Mouse (Mus musculus): ENCODE results near the gene Sema3e.

Gene Sema3e

DNA sequence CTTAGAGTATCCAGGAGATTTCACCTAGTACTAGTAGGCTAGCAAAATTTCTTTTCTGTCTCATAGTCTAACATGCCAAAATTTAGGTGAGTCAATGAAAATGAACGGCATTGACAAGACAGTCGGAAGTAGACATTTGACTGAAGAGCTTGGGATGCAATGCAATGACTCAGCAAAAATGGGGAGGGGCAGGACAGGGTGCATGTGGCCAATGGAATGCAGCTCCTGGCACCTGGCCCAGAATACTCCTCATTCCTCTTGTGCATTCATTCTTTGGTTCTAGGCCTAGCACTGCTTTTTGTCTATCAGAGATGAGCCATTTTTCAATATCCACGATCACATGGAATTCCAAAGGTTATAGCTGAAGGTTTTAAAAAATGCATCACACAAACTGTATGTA is 48.1 kb downstream of the Sema3e start:
- no peak for DNase-seq (ENCODE audit: low spot score in 2 of 2)

DNA sequence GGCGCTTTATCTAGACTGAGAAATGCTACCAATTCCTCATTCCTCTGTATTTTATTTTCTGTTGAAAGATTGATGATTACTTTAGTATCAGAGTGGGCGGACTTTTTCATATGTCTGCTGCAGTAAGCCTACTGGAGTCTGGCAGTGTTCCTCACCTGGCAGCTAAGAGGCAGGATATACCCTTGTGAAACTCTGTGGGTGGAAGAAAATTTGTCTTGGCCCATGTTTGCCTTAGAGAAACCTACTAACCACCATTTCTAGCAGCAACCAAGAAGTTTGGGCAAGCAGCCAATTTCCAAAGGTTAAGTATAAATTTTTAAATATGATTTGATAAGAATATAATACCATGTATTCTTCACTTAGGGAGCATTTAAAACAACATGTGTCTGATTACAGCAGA is 63.0 kb downstream of the Sema3e start:
- DNase-seq (ENCODE audit: low spot score in 2 of 2): no peak

DNA sequence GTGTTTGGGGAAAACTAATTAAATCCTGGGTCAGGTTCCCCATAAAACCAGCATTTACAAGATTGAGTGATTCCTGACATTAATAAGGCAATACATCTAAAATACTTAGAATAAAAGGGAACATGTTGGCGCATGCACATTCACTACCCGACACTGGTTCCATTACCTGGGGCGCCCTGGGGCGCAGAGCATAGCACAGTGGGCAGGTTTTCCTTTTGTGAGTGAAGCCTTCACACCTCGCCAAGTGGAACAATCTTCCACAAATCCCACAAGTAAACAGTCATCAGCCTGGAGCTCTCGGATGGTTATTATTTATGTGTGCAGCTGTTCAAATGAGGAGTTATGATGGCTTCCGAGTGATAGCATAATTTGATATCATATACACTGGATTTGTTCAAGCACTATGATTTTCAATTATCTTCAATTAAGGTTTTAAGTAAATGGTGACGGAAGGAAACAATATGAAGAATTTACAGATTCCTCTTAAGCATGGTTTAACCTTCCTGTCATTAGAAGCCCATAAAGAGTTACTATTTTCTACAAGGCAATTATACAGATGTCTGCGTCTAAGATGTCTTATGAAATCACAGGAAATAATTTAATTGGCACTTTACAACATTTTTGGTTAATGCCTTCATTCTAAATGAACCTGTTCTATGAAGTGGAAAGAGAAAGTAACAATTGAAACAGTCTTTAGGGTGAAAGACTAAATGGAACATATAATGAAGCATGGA is 65.0 kb downstream of the Sema3e start:
- no peak for DNase-seq (ENCODE audit: low spot score in 2 of 2)

GRCm38 (mm10) chr5:14090609-14090969 is 65.5 kb downstream of the Sema3e start:
- DNase-seq (ENCODE audit: low spot score in 2 of 2): no peak

GRCm38 (mm10) chr5:14092262-14092776 is 67.2 kb downstream of the Sema3e start:
- DNase-seq (ENCODE audit: low spot score in 2 of 2): no peak

DNA sequence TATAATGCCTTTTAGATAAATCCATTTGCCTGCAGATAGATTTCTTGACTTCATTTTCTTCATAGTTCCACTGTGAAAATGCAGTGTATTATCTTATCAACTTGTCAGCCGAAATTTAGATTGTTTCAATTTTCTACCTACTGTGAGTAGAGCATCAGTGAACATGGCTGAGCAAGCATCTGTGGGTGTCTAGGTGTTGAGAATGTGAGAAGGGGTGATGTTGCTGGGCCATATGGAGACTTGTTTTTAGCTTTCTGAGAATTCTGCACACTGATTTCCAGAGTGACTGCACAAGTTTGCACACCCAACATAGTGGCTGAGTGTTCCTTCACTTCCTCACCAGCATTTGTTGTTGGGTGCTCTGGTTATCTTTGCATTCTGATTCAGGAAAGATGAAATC is 71.1 kb downstream of the Sema3e start:
- no peak for DNase-seq (ENCODE audit: low spot score in 2 of 2)

- no peak for DNase-seq (ENCODE audit: low spot score in 2 of 2)
Observed at GRCm38 (mm10) chr5:14098677-14099076, 73.6 kb downstream of the Sema3e start.

- DNase-seq (ENCODE audit: low spot score in 2 of 2): no peak
Observed at GRCm38 (mm10) chr5:14107365-14107764, 82.3 kb downstream of the Sema3e start.

- no peak for DNase-seq (ENCODE audit: low spot score in 2 of 2)
Observed at GRCm38 (mm10) chr5:14109001-14109400, 83.9 kb downstream of the Sema3e start.

GRCm38 (mm10) chr5:14111401-14111800 is 86.3 kb downstream of the Sema3e start:
- DNase-seq (ENCODE audit: low spot score in 2 of 2): no peak

GRCm38 (mm10) chr5:14121902-14122301 is 96.8 kb downstream of the Sema3e start:
- no peak for DNase-seq (ENCODE audit: low spot score in 2 of 2)

- DNase-seq (ENCODE audit: low spot score in 2 of 2): no peak
Observed at GRCm38 (mm10) chr5:14126591-14126990, 101.5 kb downstream of the Sema3e start.

DNA sequence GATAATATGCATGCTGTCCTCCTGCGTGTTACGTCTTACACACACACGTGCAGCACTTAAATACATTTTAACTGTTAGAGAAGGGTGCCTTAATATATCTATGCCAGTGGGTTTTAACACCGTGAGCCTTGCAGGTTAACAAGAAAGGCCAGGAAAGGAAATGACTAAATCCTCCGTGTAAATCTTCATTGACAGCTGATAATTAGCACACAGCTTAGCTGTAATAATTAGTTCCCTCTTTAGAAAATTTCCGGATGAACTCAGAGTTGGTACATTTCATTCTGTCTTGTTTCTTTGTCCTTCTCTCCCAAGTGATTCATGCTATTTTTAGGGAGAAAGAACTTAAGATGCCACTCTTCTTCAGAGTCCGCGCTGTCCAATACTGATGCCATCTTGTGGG is 110.9 kb downstream of the Sema3e start:
- no peak for DNase-seq (ENCODE audit: low spot score in 2 of 2)

GRCm38 (mm10) chr5:14138725-14139124 is 113.6 kb downstream of the Sema3e start:
- DNase-seq (ENCODE audit: low spot score in 2 of 2): no peak

GRCm38 (mm10) chr5:14162579-14162978 is 137.5 kb downstream of the Sema3e start:
- no peak for DNase-seq (ENCODE audit: low spot score in 2 of 2)

GRCm38 (mm10) chr5:14163280-14163679 is 138.2 kb downstream of the Sema3e start:
- no peak for DNase-seq (ENCODE audit: low spot score in 2 of 2)

DNA sequence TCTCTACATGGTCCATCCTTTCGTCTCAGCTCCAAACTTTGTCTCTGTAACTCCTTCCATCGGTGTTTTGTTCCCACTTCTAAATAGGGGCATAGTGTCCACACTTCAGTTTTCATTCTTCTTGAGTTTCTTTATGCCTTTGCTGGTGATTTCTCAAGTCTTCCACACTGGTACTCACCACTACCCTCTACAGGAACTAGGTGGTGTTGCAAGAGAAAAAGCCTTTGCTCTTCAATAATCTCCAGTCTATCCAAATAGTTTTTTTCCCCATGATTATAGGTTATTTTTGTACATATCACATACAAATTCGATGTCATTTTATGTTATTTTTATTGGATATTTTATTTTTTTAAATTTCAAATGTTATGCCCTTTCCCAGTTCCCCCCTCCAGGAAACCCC is 142.7 kb downstream of the Sema3e start:
- DNase-seq (ENCODE audit: low spot score in 2 of 2): no peak

GRCm38 (mm10) chr5:14173355-14174183 is 148.5 kb downstream of the Sema3e start:
- no peak for DNase-seq (ENCODE audit: low spot score in 2 of 2)

GRCm38 (mm10) chr5:14180571-14180970 is 155.5 kb downstream of the Sema3e start:
- DNase-seq (ENCODE audit: low spot score in 2 of 2): no peak

- no peak for DNase-seq (ENCODE audit: low spot score in 2 of 2)
Observed at GRCm38 (mm10) chr5:14182156-14182555, 157.1 kb downstream of the Sema3e start.

DNA sequence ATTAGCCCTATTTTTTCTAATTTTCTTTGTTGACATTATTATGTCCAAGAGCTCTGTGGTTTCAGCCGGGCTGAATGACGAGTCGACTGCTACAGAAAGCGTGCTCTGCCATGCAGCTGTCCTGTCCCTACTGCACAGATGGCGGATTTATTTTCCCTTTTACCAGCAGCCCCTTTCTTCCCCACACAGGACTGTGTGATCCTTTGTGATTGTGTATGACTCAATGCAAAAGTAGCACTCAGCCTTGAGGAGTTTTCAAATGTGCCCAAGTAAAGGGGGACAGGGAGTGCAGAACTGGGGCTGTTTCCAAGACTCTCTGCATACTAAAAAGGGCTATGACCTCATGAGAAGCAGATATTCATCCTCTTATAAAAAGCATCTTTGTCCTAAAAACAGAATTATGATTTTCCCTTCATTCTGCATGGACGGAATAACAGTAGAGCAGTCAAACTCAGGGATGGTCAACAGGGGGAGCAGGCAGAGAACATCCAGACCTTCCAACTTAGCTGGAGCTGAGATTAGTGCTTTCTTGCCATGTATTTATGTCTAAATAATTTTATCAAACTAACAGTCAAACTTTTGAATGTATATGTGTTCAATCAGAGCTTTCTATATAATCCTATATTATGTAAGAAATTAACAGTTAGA is 170.2 kb downstream of the Sema3e start:
- DNase-seq (ENCODE audit: low spot score in 2 of 2): no peak

DNA sequence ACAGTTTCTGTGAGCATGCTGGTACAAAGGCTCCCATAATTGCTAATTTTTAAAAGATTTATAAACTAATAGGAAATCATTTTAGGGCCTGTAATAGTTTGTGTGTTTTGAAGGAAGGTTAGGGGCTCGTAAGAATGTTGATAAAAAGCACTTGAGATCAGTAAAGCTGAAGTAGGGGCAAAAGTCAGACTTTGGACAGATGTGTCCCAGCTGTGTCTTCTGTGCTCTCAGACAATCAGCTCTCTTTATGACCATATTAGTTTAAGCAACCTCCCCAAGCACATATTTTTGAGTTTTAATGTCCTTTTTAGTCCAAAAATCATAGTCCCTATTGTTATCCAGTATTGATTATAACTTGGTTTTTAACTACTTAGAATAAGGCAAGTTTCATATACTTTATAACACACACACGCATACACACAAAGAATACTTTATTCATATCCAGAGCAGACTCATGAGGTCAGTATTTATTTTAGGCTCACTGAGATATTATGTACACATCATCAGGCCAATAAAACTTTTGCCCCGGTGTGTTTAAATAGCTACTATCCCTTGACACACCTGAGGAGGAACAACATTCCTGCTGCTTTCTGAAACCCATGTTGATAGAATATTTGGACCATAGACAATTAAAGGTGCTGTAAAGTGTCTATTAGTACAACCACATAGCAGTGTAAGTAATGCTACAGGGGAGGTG is 173.4 kb downstream of the Sema3e start:
- DNase-seq (ENCODE audit: low spot score in 2 of 2): no peak

Data from thymus, postnatal 10 days (tissue).